Mouse (Mus musculus): ENCODE measurements at regions not wholly inside any gene's neighbourhood (a gene's known extent, or its start where the extent isn't known, plus 50 kb on each side); places are given as distances from the start of the nearest gene placed in this dataset.

DNA sequence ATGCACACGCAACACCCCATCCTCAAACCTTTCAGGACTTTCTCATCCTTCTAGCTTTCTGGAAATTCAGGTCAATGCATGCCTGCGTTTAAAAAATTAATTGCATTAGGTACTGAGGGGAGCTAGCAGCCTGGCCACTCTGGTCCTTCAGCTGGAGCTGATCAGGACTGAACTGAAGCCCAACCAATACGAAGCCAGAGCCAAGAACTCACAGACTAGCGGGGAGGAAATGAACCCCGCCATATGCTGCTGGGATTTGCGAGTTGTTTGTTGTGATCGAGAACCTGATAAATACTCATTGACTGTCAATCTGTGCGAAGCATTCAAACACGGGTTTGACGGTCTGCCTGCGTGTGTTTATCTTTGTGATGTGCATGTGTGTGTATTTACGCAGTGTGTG lies 177.2 kb upstream of the Rora start:
- TF ChIP-seq CTCF (IDR thresholded peaks at IDR 0.05; ENCODE audit: low read depth): no peak
- H3K4me2 ChIP-seq (ENCODE audit: low read length): no peak overlapping the region
- no peaks in the 10 kb centered on the region for H3K27me3 ChIP-seq (ENCODE audit: insufficient read depth, low read length)
- no peak overlapping the region for H3K4me3 ChIP-seq (replicated peaks; ENCODE audit: low read depth, low read length)
- no peaks in the 10 kb centered on the region for H3K4me1 ChIP-seq (replicated peaks; ENCODE audit: insufficient read depth, low read length)
- no peak overlapping the region for H3K27ac ChIP-seq
- no peaks in the 10 kb centered on the region for H3K36me3 ChIP-seq (ENCODE audit: insufficient read depth, low read length)
- H3K9ac ChIP-seq (ENCODE audit: low read depth, low read length): no peak overlapping the region
- no peaks in the 10 kb centered on the region for H3K9me3 ChIP-seq (replicated peaks; ENCODE audit: low read length)
- no peak for DNase-seq (ENCODE audit: low spot score)
- no peak for ATAC-seq (replicated peaks; ENCODE audit: low FRiP score, low read depth)
- WGBS: 86% methylated on average over 12 of the region's 12 CpGs

GRCm38 (mm10) chr9:68477466-68477865 lies 176.1 kb upstream of the Rora start:
- TF ChIP-seq CTCF (IDR thresholded peaks at IDR 0.05; ENCODE audit: low read depth): no peak
- Histone ChIP-seq H3K9me3 (replicated peaks; ENCODE audit: low read length) (no peaks in the 10 kb centered on the region), H3K4me1 (replicated peaks; ENCODE audit: insufficient read depth, low read length) (no peaks in the 10 kb centered on the region), H3K36me3 (ENCODE audit: insufficient read depth, low read length) (no peaks in the 10 kb centered on the region), H3K27ac (no peak overlapping the region), H3K27me3 (ENCODE audit: insufficient read depth, low read length) (no peaks in the 10 kb centered on the region), H3K4me2 (ENCODE audit: low read length) (no peak overlapping the region), H3K4me3 (replicated peaks; ENCODE audit: low read depth, low read length) (no peak overlapping the region), H3K9ac (ENCODE audit: low read depth, low read length) (no peak overlapping the region)
- WGBS: 89% methylated on average over 3 of the region's 3 CpGs
- ATAC-seq (replicated peaks; ENCODE audit: low FRiP score, low read depth): no peak
- DNase-seq (ENCODE audit: low spot score): no peak

DNA sequence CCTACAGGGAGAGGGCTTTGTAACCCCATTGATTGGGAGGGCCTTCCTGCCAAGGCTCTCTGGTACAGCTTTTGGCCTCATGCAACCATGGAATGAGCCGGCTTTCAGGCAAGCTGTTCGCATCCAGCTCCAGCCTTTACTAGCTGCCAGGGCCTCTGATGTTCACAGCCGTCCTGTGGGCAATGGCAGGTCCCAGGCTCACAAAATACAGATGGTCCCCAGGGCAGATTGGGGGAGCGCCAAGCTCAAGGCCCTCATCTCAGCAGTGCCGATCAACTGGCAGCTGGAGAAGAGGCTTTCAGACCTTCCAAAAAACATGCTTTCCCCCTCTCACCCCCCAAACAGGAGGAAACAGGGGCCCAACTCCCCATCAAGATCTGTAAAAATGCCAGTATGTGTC lies 166.9 kb upstream of the Rora start:
- no peaks in the 10 kb centered on the region for H3K27me3 ChIP-seq (ENCODE audit: insufficient read depth, low read length)
- no peak for TF ChIP-seq CTCF (IDR thresholded peaks at IDR 0.05; ENCODE audit: low read depth)
- H3K9me3 ChIP-seq (replicated peaks; ENCODE audit: low read length): no peaks in the 10 kb centered on the region
- no peak for DNase-seq (ENCODE audit: low spot score)
- no peak for ATAC-seq (replicated peaks; ENCODE audit: low FRiP score, low read depth)
- no peak overlapping the region for H3K9ac ChIP-seq (ENCODE audit: low read depth, low read length)
- H3K4me3 ChIP-seq (replicated peaks; ENCODE audit: low read depth, low read length): no peak overlapping the region
- H3K27ac ChIP-seq: no peak overlapping the region
- no peaks in the 10 kb centered on the region for H3K36me3 ChIP-seq (ENCODE audit: insufficient read depth, low read length)
- H3K4me1 ChIP-seq (replicated peaks; ENCODE audit: insufficient read depth, low read length): no peaks in the 10 kb centered on the region
- 80% methylated on average over 5 of the region's 5 CpGs for WGBS
- no peak overlapping the region for H3K4me2 ChIP-seq (ENCODE audit: low read length)

DNA sequence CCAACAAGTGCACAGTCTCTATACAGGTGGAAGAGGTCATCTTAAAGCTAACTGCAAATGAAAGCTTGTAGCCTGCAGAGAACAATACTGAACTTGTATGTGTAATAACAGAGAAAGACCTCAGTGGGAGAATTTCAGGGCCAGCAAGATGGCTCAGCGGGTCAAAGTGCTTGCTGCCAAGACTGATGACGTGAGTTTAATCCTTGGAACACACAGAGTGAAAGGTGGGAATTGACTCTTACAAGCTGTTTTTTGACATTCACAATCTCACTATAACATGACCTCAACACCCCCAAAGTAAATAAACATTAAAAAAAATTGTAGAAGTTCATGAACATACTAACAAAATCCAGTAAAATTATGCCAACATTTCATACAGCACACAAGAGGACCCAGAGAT lies 162.4 kb upstream of the Rora start:
- DNase-seq (ENCODE audit: low spot score): no peak
- H3K4me3 ChIP-seq (replicated peaks; ENCODE audit: low read depth, low read length): no peak overlapping the region
- no peak overlapping the region for H3K9ac ChIP-seq (ENCODE audit: low read depth, low read length)
- H3K4me1 ChIP-seq (replicated peaks; ENCODE audit: insufficient read depth, low read length): no peaks in the 10 kb centered on the region
- no peak overlapping the region for H3K27ac ChIP-seq
- H3K27me3 ChIP-seq (ENCODE audit: insufficient read depth, low read length): no peaks in the 10 kb centered on the region
- no peak for TF ChIP-seq CTCF (IDR thresholded peaks at IDR 0.05; ENCODE audit: low read depth)
- H3K9me3 ChIP-seq (replicated peaks; ENCODE audit: low read length): no peaks in the 10 kb centered on the region
- H3K4me2 ChIP-seq (ENCODE audit: low read length): no peak overlapping the region
- no peak for ATAC-seq (replicated peaks; ENCODE audit: low FRiP score, low read depth)
- H3K36me3 ChIP-seq (ENCODE audit: insufficient read depth, low read length): no peaks in the 10 kb centered on the region
- 84% methylated on average over 2 of the region's 2 CpGs for WGBS

DNA sequence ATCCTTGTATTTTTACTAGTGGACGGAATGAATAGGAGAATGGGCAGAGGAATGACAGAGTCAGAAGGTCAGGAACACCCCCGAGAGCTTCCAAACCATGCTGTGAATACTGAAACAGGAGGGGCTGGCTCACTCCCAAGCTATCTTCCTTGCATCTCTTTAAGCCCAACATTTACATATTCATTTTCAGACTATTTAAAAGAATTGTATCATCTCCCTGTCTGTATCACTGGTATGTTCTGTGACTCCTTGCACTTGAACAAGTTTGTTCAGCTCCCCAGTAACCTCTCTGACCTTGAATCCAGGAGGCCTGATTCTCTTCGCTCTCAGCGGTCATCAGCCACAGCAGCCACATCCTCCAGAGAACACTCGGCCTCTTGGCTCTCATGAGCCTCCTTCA lies 132.4 kb upstream of the Rora start:
- Histone ChIP-seq H3K4me2 (ENCODE audit: low read length) (no peak overlapping the region), H3K9ac (ENCODE audit: low read depth, low read length) (no peak overlapping the region), H3K27ac (no peak overlapping the region), H3K9me3 (replicated peaks; ENCODE audit: low read length) (no peaks in the 10 kb centered on the region), H3K36me3 (ENCODE audit: insufficient read depth, low read length) (no peaks in the 10 kb centered on the region), H3K4me3 (replicated peaks; ENCODE audit: low read depth, low read length) (no peak overlapping the region), H3K27me3 (ENCODE audit: insufficient read depth, low read length) (no peaks in the 10 kb centered on the region), H3K4me1 (replicated peaks; ENCODE audit: insufficient read depth, low read length) (no peaks in the 10 kb centered on the region)
- 62% methylated on average over 5 of the region's 5 CpGs for WGBS
- no peak for TF ChIP-seq CTCF (IDR thresholded peaks at IDR 0.05; ENCODE audit: low read depth)
- no peak for DNase-seq (ENCODE audit: low spot score)
- no peak for ATAC-seq (replicated peaks; ENCODE audit: low FRiP score, low read depth)

GRCm38 (mm10) chr9:68561767-68562552 lies 91.6 kb upstream of the Rora start:
- Histone ChIP-seq H3K4me3 (replicated peaks; ENCODE audit: low read depth, low read length) (no peak overlapping the region), H3K4me1 (replicated peaks; ENCODE audit: insufficient read depth, low read length) (no peaks in the 10 kb centered on the region), H3K27ac (no peak overlapping the region), H3K27me3 (ENCODE audit: insufficient read depth, low read length) (no peaks in the 10 kb centered on the region), H3K4me2 (ENCODE audit: low read length) (no peak overlapping the region), H3K9ac (ENCODE audit: low read depth, low read length) (no peak overlapping the region), H3K36me3 (ENCODE audit: insufficient read depth, low read length) (no peaks in the 10 kb centered on the region), H3K9me3 (replicated peaks; ENCODE audit: low read length) (no peaks in the 10 kb centered on the region)
- WGBS: 72% methylated on average over 14 of the region's 14 CpGs
- DNase-seq (ENCODE audit: low spot score): no peak
- no peak for TF ChIP-seq CTCF (IDR thresholded peaks at IDR 0.05; ENCODE audit: low read depth)
- no peak for ATAC-seq (replicated peaks; ENCODE audit: low FRiP score, low read depth)

- H3K27ac ChIP-seq: no peak overlapping the region
- H3K4me1 ChIP-seq (replicated peaks; ENCODE audit: insufficient read depth, low read length): no peaks in the 10 kb centered on the region
- no peak overlapping the region for H3K4me2 ChIP-seq (ENCODE audit: low read length)
- ATAC-seq (replicated peaks; ENCODE audit: low FRiP score, low read depth): no peak
- H3K9ac ChIP-seq (ENCODE audit: low read depth, low read length): no peak overlapping the region
- DNase-seq (ENCODE audit: low spot score): no peak
- H3K27me3 ChIP-seq (ENCODE audit: insufficient read depth, low read length): no peaks in the 10 kb centered on the region
- 54% methylated on average over 4 of the region's 4 CpGs for WGBS
- no peak for TF ChIP-seq CTCF (IDR thresholded peaks at IDR 0.05; ENCODE audit: low read depth)
- no peaks in the 10 kb centered on the region for H3K9me3 ChIP-seq (replicated peaks; ENCODE audit: low read length)
- no peaks in the 10 kb centered on the region for H3K36me3 ChIP-seq (ENCODE audit: insufficient read depth, low read length)
- H3K4me3 ChIP-seq (replicated peaks; ENCODE audit: low read depth, low read length): no peak overlapping the region
Measured at GRCm38 (mm10) chr9:68563206-68563605, 90.4 kb upstream of the Rora start.
